Mouse (Mus musculus): Measurements from ENCODE around the gene Fhl2.

The Fhl2 gene

DNA sequence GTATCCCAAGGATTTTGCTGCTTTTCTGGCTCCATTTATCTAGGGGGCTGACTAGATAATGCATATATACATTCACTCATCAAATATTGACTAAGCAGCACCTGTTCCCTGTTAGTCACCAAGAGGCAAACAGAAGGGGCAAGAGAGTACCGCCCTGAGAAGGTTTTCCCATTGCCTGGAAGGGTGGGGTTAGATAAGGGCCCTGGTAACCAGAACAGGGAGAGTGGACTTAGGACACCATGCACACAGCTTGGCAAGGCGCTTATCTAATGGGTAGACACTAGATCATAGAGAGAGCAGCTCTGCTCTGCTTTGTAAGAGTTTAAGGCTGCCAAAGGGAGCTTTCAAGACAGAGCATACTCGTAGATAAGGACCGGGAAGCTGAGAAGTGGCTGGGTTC lies 44.2 kb downstream of the Fhl2 start:
- in situ Hi-C loops (cut with MboI, MseI): no loop called here

DNA sequence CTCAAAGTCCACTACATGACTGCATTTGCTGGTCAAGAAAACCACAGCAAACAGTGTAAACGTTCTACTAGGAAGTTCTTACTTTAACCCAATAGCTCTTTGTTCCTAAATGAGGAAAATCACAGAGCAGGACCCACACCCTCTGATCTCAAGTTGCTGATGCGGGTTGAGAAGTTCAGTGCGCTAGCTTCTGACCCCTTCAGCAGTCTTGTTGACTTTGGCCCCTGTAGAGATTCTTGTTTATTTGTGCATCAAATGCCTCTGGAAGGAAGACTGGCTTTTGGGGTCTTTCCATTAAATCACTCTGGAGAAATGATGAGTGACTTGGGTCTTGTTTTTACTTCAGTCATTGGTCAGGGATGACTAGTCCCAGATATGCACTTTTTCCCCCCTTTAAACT lies 46.6 kb downstream of the Fhl2 start:
- in situ Hi-C loops (cut with MboI, MseI): no loop called here

DNA sequence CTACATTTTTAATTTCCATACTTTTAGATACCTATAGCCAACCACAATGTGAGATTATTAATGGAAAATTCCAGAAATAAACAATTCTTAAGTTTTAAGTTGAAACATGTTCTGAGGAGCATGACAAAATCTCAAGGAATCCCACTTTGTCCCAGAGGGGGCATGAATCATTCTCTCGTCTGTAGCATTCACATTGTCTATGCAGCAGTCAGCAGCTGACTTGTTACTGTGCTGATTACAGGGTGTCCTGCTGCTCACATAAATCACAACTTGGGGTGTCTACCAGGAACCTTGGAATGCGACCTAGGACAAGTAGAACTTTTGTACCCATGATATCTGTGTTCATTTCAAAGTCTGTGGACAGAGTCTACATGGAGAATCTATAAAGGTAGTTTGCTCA lies 49.3 kb downstream of the Fhl2 start:
- in situ Hi-C loops (cut with MboI, MseI): no loop called here

DNA sequence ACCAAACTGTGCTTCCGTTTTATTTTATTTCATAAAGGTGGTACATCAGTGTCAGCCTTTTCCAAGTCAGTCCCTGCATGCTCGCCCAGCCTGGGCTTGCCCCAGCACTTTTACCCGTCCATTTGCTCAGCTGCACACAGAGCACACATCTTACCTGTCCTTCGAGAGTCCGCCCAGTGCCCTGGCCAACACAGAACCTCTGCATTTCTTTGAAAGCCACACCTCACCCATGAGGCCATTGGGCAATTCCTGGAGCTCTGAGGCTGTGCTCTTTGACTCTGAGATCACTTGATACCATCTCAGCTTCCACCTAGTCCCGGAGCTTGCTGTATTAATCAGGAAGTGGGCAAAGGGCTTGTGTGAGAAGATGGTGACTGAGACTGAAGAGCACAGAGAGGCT lies 51.4 kb downstream of the Fhl2 start:
- in situ Hi-C loops (cut with MboI, MseI): no loop called here

DNA sequence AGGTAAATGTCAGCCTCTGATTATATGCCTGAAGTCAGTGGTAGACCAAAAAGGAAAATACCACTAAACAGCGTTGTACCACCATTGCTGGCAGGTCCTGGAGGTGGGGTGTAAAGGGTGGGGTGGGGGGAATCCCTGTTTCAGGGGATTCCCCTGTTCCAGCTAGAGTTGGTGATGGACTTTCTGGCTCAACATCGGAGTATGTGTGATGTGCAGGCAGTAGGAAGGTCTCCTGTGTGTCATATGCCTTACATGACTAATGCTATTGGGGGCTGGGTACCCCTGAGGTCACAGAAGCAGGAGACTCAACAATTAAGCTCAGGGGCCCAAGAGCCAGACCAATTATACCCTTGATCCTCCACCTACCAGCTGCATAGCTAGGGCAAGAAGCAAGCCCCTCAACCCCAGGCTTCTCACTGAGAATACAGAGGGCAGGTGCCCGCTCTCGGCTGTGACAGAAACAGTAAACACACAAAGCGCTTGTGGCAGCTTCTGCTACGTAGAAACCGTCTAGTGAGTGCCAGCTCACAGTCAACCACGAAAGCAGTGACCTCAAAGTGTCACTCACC lies 52.4 kb downstream of the Fhl2 start:
- in situ Hi-C loops (cut with MboI, MseI): no loop called here

DNA sequence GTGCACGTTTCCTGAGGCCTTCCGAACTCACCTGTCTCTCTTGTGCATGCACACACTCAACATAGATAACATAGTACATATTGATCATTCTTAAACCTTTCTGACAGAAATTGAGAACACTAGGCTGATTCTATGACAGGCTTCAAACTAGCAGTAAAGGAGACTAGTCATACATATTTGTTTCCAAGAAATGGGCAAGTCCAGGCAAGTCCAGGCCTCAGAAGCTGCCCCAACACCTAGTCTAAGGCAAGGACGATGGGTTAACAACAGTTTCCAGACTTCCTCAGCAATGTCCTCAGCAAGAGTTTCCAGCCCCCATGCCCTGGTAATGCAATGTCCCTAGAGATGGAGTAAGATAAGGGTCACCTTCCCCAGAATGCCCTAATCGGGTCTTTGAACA lies 53.0 kb downstream of the Fhl2 start:
- in situ Hi-C loops (cut with MboI, MseI): no loop called here

DNA sequence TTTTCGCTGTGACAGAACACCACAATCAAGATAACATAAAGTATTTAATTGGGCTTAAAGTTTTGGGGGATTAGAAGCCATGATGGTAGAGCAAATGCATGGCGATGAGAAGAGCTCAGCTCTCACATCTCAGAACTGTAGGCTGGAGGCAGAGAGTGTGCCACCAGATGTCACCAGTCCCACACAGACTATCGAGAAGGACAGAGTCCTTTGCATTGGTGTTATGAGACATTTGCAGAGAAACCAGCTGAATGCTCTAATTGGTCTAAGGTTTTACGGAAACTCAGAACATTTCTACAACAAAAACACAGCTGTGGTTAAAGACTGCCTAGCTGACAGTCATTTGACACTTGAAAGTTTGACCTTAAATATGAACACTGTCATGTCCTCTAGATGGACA lies 53.5 kb downstream of the Fhl2 start:
- in situ Hi-C loops (cut with MboI, MseI): no loop called here

DNA sequence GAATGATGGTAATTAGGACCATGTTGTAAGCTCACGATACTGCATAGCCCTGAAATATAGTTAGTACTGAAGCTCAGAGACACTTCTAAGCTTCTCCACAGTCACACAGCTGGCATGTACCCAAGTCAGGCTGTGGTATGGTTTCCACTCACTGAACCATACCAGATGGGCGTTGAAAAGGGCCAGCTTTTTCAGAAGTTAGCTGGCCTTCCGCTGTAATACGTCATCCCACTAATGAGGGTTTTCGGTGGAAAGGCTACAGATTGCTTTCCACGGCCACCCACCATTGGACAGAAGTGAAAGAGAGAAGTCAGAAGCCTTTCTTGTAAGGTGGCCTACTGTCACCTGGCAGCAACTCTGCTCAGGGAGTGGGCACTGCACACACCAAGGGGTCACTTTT lies 53.9 kb downstream of the Fhl2 start:
- in situ Hi-C loops (cut with MboI, MseI): no loop called here

DNA sequence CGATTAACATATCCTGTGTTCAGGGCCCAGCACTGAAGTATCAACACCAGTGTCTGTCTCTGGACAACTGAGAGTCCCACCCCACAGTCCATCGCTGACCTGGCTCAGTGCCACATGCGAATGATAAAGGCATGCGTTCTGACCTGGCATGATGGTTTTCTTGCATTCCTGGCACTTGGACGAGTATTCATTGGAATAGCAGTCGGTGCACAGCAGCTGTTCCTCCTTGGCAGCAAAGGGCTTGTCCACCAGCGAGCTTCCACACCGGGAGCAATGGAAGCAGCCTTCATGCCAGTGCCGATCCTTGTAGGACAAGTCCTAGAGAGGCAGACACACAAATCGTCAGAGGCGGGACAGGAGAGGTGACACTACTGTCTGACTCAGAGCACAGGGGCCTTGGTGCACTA lies 55.2 kb downstream of the Fhl2 start:
- in situ Hi-C loops (cut with MboI, MseI): no loop called here

DNA sequence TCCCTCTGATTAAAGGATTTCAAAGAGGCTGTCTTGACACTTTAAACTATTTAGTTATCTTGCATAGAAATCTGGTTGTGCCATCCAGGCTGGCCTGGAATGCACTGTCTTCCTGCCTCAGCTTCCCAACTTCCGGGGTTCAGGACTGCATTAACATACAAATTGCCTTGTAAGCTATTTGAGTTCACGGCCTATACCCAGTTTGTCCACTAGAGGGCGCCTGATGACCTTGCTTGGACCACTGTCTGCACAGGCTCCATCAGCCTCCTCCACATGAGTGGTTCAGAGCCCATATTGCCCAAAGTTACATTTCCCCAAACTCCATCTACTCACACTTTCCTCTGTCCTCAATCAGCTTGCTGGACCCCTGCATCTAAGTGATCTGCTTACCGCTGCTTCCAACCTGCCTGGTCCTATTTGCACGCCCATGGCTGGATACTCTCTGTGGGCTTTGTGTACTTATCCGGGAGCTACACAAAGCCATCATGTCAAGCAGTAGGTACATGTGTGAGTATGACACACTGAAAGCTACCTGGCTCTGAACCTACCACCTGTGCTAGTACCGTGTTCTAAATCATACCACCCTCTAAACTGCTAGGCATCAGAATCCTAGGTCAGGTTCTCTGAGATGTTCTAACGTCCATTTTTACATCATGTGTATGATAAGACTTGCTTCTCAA lies 57.1 kb downstream of the Fhl2 start:
- in situ Hi-C loops (cut with MboI, MseI): loop anchor here (5.0 kb wide), 3 partner anchors 128 to 588 kb away; no protein-coding TSS in a partner anchor

DNA sequence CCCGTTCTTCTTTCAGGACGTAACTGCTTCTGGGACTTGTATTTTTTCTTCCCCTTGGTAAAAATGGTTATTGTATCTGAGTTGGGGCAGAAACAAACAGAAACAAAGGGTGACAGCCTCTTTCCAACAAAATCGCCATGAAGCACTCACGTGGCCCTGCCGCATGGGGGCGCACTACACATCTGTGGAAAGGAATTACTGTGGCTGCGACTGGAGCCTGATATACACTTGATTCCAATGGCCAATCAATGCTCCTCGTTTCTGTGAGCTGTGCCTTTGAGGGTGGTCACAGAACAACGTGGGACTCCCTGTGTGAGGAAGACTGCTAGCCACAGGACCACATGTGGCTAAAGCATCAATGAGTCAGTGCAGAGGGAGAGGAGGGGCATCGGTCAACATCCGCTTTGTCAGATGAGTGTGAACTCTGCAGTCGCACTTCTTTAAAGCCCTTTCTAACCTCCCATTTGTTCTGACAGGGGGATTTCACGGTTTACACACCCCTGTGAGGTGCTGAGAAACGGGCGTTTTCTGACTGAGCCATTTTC lies 58.4 kb downstream of the Fhl2 start:
- in situ Hi-C loops (cut with MboI, MseI): loop anchor here (5.0 kb wide), 3 partner anchors 129 to 589 kb away; no protein-coding TSS in a partner anchor

DNA sequence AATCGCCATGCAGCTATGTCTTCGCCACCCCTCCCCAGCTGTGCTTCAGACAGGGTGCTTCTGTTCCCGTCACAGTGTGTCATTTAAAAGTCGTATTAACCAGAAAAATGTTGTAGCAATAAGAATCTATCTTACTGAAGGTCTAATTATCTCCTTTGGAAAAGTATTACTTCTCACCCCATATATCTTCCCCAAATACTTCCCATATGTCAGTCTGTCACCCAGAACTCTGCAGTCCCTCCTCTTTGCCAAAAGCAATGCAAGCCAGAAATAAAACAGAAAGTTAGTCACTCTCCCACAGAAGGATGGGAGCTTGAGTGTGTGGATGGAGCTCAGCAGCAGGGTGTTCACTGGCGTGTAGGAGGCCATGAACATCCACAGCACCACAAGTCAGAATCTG lies 59.5 kb downstream of the Fhl2 start:
- in situ Hi-C loops (cut with MboI, MseI): loop anchor here (5.0 kb wide), 3 partner anchors 130 to 590 kb away; no protein-coding TSS in a partner anchor

DNA sequence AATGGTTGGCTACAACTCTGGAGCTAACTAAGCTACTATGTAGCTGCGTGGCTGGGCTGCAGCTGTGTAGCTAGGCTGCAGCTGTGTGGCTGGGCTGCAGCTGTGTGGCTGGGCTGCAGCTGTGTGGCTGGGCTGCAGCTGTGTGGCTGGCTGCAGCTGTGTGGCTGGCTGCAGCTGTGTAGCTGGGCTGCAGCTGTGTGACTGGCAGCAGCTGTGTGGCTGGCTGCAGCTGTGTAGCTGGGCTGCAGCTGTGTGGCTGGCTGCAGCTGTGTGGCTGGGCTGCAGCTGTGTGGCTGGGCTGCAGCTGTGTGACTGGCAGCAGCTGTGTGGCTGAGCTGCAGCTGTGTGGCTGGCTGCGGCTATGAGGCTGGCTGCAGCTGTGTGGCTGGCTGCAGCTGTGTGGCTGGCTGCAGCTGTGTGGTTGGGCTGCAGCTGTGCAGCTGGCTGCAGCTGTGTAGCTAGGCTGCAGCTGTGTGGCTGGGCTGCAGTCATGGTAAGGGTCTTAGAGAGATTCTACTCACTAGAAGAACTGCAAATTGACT lies 60.2 kb downstream of the Fhl2 start:
- in situ Hi-C loops (cut with MboI, MseI): loop anchor here (5.0 kb wide), 3 partner anchors 131 to 591 kb away; no protein-coding TSS in a partner anchor

DNA sequence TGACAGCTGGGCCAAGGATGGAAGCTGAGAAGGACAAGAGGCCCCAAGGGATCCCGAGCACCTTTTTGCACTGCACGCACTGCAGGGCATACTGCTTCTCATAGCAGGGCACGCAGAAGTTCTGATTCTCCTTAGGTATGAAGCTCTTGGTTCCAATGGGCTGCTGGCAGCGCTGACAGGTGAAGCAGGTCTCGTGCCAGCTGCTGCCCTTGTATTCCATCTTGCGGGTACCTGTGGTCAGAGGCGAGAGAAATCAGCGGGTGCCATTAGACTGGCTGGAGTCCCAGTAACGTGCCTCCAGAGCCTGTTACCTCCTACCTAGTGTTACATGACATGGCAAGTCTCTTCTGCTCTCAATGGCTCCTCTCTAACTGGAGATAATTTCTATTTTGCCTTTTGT lies 65.2 kb downstream of the Fhl2 start:
- in situ Hi-C loops (cut with MboI, MseI): no loop called here

DNA sequence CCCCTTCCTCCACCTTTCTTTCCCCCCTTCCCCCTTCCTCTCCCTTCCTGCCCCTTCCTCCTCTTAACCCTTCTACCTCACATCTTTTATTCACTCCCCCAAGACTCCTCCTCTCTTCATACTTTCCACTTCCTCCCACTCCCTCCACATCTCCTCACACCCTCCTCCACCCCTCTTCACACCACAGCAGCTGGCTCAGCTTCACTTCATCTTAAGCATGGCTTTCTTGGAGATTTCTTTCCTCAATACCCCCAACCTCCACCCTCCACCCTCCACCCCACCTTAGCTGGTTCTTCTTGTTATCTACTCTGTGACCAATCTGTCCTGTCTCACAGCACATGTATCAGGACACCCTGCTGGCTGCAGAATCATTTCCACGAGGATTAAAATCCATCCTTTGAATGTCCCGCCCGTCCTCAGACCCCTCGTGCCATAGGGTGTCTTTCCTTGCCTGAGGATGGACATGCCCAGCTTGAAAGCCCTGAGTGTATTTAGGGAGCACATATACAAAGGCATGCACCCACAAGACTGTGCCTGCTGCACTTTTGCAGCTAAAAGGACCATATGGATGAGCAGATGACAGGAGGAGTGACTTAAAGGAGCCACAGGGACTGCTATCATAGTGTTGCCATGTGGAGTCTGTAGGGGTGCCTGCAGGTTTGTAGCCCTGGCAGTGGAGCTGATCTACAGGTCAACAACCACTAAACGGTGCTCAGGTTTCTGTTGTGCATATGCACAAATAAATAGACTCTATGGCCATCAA lies 66.4 kb downstream of the Fhl2 start:
- in situ Hi-C loops (cut with MboI, MseI): no loop called here

DNA sequence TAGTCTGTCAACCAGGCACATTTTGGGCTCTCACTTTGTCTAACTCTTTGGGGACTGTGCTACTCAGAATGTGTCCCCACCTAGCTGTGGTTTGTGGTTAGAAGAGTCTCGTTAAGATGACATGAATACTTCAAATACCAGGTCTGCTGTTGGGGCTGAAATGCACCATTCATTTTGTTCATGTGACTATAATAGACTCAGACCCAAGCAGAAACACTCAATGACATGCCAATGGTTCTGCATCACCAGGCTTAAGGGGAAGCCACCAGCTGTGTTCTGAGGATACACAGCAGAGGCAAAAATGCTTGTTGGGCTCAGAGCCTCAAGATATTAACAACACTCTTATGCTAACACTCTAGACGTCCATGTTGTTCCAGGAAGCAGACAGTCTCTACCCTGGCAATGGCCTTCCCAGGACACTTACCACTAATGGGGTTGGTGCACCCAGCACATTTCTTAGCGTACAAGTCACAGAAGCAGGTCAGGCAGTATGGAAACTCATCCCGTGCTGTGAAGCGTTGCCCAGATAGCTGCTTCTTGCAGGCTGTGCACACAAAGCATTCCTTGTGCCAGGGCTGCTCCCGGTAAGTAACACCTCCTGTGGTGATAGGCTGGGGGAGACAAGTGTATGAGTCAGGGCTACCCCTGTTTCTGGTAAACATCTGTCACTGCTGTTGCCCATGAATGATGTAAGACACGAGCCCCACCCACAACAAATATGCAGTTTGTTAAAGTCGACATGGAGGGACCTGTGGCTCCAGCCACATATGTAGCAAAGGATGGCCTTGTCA lies 68.8 kb downstream of the Fhl2 start:
- in situ Hi-C loops (cut with MboI, MseI): no loop called here

DNA sequence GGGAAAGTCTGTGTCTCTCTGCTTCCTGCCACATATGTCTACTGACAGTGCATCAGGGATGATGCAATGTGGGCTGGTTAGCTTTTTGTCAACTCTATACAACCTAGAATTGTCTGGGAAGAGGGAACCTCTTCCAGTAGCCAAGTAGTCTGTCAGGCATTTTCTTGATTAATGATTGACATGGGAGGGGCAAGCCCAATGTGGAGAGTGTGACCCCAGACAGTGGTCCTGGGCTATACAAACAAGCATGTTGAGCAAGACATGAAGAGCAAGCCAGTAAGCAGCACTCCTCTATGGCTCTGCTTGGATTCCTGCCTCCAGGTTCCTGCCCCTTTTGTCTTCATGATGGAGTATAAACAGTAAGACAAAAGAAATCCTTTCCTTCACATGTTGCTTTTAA lies 69.6 kb downstream of the Fhl2 start:
- in situ Hi-C loops (cut with MboI, MseI): no loop called here

DNA sequence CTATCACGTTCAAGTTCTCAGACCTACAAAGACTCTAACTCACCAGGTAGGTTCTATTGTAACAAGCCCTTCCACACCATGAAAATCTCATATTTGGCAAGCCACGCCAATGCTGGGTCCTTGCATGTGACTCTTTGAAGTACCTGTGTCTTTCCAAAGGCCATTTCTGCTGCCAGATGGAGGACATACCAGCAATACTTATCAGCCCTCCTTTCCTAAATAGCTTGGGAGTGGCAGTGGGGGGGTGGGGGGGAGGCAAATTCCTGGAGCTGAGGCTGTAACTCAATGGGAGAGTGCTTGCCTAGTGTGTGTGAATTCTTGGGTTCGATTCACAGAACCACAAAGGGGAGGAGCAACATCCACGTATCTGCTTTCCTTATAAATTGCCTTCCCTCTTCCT lies 72.1 kb downstream of the Fhl2 start:
- in situ Hi-C loops (cut with MboI, MseI): no loop called here

DNA sequence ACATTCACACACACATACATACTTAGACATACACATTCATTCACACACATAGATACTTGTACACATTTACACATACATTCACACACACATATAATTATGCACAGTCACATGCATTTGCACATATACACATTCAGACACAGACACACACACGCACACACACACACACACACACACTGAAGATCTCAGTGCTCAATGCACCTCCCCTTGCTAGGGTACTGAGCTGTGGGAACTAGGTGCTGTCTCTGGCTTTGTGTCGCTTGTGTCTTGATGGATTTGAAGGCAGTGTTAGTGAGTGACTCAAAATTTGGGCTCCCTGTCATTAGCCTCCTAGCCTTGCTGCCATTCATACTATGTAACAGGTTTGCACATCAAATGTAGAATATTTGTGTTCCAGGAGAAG lies 74.2 kb downstream of the Fhl2 start:
- in situ Hi-C loops (cut with MboI, MseI): no loop called here

DNA sequence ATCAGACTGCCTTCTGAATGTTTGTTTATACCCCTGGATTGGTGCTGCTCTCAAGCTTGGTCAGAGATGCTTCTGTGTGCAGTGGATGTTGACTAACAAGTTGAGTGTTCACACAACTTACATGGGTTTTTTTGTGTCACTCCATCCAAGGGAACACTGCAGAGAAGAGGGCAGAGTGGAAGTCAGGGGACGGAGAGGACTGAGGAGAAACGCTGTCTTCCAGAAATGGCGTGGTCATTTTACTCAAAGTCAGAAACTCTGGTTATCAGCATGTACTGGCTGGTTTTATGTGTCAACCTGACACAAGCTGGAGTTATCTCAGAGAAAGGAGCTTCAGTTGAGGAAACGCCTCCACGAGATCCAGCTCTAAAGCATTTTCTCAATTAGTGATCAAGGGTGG lies 75.8 kb downstream of the Fhl2 start:
- in situ Hi-C loops (cut with MboI, MseI): no loop called here

DNA sequence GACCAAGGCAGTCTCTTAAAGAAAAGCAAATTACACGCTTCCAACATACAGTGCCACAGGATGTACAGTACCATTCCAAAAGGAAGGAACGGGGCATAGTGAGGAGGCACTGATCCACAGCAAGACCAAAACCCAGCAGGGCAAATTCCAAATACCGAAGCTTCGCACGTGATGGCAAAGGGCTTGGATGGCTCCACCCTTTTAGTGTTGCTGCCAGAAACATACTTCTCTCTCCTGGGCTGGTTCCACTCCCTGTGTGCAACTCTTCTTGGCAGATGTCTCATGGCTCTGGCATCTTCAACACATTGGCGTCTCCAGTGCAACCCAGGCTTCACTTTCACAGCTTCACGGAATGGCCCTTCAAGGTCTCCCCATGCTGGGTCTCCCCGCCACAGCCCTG lies 79.3 kb downstream of the Fhl2 start:
- in situ Hi-C loops (cut with MboI, MseI): no loop called here

DNA sequence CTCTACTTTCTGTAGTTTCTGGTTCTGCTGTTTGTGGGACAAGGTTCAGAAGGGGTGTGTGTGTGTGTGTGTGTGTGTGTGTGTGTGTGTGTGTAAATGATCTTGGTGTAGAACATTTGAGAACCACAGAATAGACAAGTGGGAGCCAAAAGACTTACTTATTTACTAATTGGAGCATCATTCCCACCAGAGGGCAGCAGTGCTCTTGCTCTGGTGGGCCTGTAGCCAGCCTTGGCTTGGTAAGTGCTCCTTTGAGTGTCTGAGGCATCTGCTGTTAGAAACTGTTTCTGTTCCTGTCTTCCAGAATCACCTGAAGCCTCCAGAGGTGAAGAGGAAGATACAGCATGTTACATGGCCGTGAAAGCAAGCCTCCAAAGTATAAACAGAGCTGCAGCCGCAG lies 83.9 kb downstream of the Fhl2 start:
- in situ Hi-C loops (cut with MboI, MseI): no loop called here

Data from regulatory T cell (primary cell).